Mouse (Mus musculus): ENCODE measurements around the gene Pik3r6. TPM values are rescaled to one million over a fixed set of nuclear protein-coding genes. Genes with fewer than 3 reads are reported as not detected.

Pik3r6 gene
- total RNA-seq, 2 experiments from 2014 or later, result 2.0 to 2.5 TPM

DNA sequence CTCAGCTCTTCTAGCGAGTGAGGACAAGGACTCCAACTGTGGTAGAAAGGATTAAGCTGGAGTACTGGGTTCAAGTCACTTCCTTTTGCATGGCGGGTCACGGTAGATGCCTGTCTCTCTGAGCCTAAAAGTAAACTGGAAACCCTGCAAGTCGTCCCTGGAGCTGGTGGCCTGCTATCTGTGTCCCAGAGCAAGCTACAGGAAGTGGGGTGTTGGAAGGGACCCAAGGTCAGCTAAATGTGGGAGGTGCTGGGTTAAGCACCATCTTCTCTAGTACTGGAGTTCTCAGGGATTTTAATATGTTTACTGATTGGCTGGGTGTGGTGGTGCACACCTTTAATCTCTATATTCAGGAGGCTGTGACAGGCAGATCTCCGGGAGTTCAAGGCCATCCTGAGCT, 30.0 kb downstream of the Pik3r6 start:
- DNase-seq (ENCODE audit: low spot score in 2 of 2), result no peak

DNA sequence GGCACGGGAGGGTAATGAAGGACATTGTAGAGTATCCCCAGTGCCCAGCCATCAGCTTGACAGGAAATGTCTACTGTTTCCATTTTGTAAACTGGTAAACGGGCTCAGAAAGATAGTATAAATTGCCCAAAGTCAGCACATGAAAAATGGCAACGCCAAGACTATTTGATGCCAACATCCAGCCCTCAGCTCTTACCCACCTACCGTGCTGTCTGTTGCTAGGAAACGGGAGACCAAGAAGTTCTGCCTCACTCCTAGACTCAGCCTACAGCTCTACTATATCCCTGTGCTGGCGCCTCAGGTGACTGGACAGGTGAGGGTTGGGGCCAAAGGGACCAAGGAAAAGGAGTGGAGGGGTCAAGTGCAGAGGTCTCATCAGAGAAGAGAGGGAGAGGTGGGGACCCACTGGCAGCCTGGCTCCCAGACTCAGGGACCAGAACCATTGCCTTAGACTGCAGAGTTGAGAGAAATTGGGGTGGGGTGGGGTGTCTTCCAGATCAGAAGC, 31.2 kb downstream of the Pik3r6 start:
- DNase-seq (ENCODE audit: low spot score in 2 of 2), result no peak

DNA sequence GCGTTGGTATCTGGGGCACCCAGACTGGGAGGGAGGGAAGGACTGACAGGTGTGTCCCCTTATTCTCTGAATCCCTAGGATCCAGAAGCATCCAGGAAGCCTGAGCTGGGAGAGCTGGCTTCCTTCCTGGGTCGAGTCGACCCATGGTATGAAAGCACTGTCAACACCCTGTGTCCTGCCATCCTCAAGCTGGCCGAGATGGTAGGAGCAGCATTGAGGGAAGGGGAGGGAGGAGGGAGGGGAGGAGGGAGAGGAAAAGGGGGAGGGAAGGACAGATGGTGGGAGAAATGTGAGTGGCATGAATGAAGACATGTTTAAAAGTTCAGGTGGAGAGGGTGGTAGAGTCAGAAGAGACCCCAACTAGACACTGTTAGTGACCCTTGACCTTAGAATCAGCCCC, 33.2 kb downstream of the Pik3r6 start:
- DNase-seq (ENCODE audit: low spot score in 2 of 2), result no peak

DNA sequence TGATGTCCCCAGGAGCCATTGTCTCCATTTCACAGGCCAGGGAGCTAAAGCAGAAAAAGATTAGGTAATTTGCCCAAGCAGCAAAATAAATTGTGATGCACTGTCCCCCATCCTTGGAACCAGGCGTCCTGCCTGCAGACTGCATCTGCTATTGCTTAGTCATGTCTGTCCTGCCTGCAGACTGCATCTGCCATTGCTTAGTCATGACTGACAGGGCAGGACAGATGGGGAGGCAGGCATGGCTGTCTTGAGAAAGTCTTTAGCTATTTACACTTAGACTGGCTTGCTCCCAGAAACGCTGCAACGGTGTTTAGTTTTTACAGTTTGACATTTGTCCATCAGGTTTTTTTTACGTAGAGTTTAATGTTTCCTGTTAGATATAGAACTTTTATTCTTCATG, 33.6 kb downstream of the Pik3r6 start:
- no peak for DNase-seq (ENCODE audit: low spot score in 2 of 2)

DNA sequence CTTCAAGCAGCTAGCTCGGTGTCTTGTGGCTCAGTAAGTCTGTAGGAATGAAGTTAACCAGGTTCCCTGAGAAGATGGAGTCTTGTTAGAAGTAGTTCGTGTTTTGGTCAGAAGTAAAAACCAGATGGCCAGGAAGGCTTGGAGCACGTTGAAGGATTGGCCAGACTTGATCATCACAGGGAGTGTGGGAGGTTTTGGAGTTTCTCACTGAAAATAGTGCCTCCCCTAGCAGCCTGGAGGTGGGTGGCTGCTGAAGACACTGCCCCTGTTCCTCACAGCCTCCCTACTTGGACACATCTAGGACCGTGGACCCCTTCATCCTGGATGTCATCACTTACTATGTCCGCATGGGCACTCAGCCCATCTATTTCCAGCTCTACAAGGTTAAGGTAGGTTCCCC, 36.8 kb downstream of the Pik3r6 start:
- no peak for DNase-seq (ENCODE audit: low spot score in 2 of 2)

DNA sequence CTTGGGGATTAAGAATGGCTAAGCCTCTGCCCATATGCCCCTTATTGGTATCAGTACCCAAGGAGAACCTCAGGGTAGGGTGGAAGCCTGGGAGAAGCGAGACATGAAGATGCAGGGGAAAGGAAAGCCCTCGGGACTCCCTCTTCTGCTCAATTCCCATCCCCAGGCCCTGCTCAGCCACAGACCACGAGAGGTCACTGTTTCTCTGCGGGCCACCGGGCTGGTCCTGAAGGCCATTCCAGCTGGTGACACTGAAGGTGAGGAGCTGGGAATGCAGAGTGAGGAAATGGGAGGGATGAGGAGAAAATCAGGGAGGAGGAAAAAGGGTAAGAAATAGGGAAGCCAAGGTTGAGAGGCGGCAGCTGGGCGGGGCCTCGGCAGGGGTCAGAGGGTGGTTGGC, 41.7 kb downstream of the Pik3r6 start:
- DNase-seq (ENCODE audit: low spot score in 2 of 2), result peak in 1 of 2 experiments; percentile 42

DNA sequence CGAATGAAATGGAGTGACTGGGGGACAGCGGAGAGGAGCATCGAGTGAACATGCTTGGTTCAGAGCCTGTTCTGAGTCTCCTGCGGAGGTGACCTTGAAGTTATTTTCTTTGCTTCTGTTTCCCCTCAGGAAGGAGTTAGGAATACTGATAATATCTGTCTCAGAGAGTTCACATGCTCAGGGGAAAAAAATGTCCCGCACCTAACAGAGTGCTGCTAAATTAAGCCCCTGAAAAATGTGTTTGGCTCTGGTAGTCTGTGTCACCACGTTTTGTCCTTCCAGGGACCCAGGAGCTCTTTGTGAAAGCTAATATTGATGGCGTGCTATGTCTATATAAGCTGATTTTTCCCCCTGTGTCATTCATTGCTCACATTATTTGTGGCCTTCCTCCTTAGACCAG, 42.4 kb downstream of the Pik3r6 start:
- no peak for DNase-seq (ENCODE audit: low spot score in 2 of 2)

DNA sequence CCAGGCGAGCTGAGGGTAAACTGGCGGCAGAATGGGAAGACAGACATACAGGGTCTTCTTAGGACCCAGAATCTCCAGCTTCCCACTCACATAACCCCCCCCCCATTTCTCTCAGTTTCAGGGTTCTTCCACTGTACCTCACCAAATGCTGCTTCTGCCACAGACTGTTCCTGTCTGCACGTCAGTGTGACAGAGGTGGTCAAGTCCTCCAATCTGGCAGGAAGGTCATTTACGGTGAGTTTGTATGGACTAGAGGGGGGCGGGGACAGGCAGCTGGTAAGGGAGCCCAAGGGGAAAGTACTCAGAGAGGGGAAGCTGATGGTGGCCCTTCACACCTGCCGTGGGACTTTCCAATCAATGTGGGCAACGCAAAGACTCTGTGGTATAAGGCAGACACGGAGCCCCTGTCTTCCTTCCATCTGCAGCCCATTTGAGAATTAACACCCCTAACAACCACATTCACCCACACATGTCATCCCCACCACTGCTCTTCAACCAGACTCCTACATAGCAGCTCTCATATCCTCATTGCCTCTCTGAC, 42.9 kb downstream of the Pik3r6 start:
- no peak for DNase-seq (ENCODE audit: low spot score in 2 of 2)

DNA sequence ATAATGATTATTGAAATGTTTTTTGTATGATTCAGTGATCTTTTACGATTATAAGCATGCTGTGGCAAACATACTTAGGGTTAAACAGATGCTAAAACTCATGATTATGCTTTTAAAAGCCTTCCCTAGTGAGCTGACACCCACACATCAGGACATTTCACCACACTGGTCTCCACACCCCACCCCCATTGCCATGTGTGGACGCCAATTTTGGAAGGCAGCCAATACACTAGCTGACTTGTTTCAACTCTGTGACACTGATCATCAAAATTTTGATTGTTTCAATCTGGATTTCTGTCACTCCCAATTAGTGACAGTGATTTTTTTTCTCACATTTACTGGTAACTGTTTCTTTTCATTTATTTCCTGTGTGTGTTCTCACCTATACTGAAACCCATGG, 44.7 kb downstream of the Pik3r6 start:
- no peak for DNase-seq (ENCODE audit: low spot score in 2 of 2)

DNA sequence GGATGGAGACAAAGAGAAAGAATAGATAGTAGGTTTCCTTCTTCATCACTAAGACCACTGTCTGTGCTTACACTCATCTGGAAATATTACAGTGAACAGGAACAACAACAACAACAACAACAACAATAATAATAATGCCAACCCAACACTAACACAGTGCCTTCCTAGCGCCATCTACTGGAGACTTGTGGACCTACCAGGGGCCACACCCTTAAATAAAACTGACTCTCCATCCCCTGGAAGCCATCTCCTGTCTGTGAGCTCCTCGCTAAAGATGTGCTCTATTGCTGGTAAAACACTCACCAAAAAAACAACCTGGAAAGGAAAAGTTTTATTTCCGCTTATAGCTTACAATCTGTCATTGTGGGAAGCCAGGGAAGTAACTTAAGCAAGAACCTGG, 46.8 kb downstream of the Pik3r6 start:
- no peak for DNase-seq (ENCODE audit: low spot score in 2 of 2)

DNA sequence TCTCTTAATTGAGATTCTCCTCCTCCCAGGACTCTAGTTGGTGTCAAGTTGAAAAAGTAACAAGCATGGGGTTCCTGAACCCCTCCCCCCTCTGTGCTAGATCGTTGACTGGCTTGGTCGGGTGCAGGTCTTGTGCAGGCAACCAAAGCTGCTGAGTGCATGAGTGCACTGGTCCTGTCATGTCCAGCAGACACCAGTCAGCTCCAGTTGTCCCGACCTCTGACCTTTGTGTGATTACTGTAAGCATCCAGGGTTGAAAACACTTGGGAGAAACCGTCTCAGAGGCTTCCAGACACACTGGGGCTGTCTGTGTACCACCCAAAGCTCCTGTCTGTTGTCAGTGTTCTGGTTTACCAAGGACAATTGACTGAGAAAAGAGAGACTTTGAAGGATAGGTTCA, 47.5 kb downstream of the Pik3r6 start:
- DNase-seq (ENCODE audit: low spot score in 2 of 2), result no peak

DNA sequence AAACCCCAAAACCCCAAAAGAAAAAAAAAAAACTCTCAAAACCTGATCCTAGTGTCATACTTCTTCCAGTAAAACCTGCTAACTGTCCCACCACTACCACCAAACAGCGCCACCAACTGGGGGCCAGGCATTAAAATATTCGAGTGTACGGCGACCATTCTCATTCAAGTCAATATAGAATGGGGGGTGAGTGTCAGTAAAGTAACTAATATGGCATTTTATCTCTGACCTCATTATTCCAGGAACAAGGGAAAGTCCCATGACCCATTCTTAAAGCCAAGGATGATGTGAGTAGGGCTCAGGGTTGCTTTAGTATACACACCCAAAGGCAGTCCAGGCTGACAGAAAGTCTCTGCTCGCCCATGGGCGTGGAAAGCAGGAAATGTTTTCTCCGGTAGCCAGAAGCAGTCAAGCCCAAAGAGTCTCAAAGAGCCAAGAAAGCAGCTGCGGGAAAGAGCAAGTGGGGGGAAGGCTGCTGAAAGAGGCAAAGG, 51.2 kb downstream of the Pik3r6 start:
- peak; percentile 52 for DNase-seq (ENCODE audit: low spot score in 2 of 2)

DNA sequence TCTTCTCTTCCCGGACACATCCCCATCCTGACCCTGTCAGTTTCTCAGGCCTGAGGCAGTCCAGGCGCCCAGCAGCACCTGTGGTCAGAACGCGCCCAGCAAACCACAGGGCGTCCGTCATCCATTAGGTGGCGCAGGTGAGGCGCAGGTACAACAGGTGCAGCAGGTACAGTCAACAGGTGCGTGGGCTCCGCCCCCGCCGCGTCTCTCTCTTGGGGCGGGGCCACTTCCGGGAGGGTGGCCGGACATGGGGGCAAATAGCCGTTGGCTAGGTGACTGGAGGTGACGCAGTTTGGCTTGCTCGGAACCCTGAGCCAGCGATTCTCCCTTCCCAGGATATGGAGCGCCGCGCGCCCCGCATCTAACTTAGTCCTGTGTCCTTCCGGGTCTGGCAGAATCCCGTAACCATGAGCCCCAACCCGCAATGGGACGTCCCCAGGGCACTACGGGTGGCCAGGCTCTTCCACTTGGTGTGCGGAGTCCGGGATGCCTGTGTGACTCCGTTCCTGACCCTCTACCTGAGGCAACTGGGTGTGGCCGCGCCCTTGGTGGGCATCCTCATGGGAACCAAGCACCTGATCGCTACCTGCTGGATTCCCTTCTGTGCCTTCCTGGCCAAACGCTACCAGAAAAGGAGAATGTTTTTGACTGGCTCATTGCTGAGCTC, 53.2 kb downstream of the Pik3r6 start, which contains the start of gene Mfsd6l:
Mfsd6l (plus strand) TSS at position 269 of the 667 bp plus-strand sequence.
- no peak for DNase-seq (ENCODE audit: low spot score in 2 of 2)

DNA sequence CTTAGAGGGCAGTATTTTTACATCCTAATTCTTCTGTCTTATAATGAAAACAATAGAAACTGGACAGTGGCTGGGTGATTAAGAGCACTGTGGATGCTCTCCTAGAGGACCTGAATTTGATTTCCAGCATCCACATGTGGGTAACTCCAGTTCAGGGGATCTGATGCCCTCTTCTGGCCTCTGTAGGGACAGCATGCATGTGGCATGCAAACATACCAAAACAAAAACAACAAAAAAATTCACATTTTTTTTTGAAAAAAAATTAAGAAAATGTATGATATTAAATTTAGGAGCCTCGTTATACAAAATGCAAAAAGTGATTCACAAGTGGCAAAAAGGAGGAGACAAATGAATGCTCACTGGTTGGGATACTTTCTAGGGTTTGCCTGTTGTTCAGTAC, 56.7 kb downstream of the Pik3r6 start:
- DNase-seq (ENCODE audit: low spot score in 2 of 2), result no peak

DNA sequence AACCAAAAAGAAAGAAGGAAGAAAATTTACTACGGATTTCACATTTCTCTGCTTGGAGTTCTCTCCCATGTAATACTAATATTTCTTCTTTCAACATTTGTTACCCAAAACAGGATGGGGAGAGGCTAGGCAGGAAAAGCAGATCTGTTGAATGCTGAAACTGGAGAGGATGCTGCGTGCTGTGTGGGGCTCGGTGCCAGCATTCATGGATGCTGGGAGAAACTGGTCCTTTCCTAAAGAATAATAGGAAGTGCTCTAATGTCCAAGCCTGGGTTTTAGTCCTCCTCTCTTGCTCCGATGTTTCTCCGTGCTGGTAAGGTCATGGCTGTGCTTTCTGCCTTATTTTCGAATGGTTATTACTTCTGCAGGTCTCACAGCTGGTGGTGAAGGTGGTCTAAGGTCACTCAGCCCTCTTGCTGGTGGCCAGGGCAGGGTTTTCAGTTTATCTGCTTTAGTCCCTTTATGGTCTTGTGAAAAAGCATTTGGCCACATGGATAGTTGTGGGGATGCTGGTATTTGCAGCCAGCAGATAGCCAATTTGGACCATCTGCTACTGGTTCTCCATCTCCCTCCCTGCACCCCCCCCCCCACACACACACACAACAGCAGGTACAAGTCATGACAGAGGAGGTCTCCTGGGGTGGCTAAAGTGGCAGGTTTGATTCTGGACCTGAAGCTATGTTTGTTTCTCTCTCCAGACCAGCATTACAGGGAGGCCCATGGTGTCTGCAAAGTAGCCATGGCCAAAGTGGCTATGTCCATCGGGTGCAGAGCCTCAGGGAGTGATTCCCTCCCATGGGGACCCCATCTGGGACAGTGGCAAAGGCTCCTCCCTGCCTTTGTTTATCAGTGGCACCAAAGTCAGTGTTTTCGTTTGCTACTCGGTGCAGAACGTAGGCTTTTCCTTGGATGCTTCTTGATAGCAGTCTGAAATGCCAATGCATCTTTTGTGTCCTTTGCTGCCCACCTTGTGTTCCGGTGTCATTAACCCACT, 59.4 kb downstream of the Pik3r6 start:
- no peak for DNase-seq (ENCODE audit: low spot score in 2 of 2)

DNA sequence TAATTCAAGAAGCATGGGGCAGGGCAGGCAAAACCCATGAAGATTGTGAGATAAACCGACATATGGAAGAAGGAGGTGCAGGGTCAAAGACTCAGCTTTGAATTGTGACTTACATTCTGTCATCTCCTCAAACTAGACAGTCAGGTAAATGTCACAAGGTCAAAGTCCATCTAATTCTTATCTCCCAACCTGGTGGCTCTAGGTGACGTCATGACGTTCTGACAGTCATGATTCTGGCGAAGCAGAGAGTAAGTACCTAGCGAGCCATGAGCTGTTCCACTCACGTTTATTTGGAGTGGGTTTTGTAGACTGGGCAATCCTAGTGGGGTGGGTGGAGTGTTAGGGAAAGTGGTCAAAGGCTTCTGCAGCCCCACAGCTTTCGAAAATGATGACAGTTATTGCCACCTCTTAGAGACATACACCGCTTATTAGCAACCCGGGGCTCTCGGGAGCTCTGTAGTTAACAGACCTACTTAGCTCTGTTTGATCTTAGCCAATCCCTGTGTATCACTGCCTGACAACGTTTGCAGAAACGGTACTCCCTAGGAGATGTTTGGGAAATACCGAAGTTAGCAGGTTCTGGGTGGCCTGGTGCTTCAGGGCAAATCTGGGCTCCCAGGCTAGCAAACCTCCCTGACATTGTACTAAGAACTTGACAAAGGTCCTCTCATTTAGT, 61.7 kb downstream of the Pik3r6 start:
- DNase-seq (ENCODE audit: low spot score in 2 of 2), result no peak

DNA sequence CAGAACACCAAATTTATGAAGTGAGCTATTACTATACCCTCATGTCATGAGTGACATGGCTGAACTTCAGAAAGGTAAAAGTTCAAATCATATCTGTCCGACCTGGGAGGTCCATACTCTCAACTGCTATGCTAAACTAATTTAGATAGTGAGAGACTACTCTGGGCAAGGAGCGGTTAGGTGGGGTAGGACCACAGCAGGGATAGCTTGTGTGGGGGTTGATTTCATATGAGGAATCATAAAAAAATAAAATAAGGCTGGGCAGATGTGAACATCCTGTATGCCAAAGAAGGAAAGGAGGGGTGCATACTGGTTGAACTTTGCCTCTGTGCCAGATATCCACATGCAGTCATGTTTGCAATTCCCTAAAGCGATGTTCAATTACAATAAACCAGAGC, 62.2 kb downstream of the Pik3r6 start:
- no peak for DNase-seq (ENCODE audit: low spot score in 2 of 2)

DNA sequence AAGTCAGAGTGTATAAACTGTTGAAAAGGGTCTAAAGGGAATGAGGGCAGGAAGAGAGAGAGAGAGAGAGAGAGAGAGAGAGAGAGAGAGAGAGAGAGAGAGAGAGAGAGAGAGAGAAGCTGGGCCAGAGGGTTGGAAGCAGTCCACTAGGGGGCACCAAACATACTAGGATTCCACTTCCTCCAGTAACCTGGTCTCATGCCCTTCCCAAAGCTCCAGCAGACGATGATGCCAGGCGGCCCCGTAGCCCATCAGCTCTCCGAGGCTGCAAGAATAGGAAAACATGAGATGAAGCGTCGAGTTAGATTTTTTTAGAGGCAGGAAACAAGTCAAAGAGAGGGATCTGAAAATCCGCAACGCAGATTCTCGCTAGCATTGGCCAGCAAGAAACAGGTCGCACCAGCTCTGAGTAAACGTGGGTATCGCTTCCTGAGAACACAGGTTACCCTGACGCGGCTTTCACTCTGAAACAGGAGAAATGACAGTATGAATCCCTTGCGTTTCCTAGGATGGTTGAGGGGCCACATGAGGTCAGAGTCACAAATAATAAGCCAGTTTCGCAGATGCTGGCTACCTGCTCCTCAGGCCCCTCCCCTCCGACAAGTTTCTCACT, 63.7 kb downstream of the Pik3r6 start:
- peak; percentile 85 to 90 for DNase-seq (ENCODE audit: low spot score in 2 of 2)

DNA sequence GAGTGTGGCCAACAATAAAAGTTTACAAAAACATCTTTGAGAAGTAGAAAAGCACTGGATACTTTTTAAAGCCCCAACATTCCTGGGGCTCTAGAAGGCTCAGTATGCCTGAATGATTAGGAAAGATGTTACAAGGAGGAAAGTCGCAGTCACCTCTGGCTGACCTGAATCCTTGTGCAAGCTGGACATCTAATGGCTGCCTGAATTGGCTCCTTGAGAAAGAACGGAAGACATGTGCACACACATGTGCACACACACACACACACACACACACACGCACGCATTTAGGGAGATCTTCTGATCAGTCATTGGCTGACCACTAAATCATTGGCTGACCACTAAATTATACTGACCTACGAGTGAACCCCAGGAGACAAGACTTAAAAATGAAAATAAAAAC, 68.0 kb downstream of the Pik3r6 start:
- DNase-seq (ENCODE audit: low spot score in 2 of 2), result no peak

DNA sequence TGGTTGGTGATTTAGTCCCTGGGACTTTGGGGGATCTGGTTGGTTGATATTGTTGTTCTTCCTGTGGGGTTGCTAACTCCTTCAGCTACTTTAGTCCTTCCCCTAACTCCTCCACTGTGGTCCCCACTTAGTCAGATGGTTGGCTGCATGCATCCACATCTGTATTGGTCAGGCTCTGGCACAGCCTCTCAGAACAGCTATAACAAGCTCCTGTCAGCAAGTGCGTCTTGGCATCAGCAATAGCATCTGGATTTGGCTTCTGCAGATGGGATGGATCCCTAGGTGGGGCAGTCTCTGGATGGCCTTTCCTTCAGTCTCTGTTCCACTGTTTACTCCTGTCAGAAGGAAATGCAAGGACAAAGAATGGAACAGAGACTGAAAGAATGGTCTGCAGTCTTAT, 74.3 kb downstream of the Pik3r6 start:
- no peak for DNase-seq (ENCODE audit: low spot score in 2 of 2)

DNA sequence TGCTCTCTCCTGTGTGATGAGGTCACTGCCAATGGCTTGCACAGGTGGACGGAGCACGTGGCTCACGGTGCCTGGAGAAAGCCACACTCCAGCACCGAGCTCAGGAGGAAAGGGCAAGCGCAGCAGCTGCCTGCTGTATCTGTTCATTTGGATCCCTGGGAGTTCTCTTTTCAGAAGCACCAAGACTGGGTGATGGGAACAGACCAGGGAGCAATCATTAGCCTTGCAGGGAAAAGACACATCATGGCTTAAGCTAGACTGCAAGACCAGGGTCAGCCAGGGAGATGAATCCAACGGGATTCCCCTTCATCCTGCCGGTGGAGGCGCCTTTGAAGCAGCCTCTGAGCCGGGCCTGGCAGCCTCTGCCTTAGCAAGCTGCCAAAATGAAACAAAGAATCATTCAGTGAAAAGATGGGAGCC, 76.7 kb downstream of the Pik3r6 start:
- peak; percentile 71 to 79 for DNase-seq (ENCODE audit: low spot score in 2 of 2)
